Mouse (Mus musculus): ENCODE data around the gene Coq8b.

GRCm38 (mm10) chr7:27192434-27192833 lies 40.4 kb upstream of the Coq8b start:
- TF ChIP-seq POLR2A (IDR thresholded peaks at IDR 0.05; ENCODE audit: low read depth, low read length), result no peak
- TF ChIP-seq CTCF (IDR thresholded peaks at IDR 0.05; ENCODE audit: extremely low read depth, insufficient read depth, insufficient read length, insufficient replicate concordance), result no peak

All from spleen, adult 2 months (tissue).